Mouse (Mus musculus) heart, embryonic 15.5 days (tissue): ENCODE results near the gene Arpc5. TPM values are rescaled to one million over a fixed set of nuclear protein-coding genes. Genes with fewer than 3 reads are reported as not detected.
"Not testable (repeated sequence)": the region's sequence is repeated elsewhere in the genome, so short reads cannot be mapped to it uniquely, and the experiment has no call there.

Source experiments
- ATAC-seq: fragments of 200-750 bp; cut with Nextera tagmentation; replicated peaks from 2 replicates; pipeline ENCODE4 v1.8.0; 2017; ENCODE audit warnings: low read depth, moderate TSS enrichment; ENCODE audit not compliant: insufficient number of reproducible peaks, insufficient read depth, low FRiP score
- H3K27ac ChIP-seq: fragments of 300-500 bp; sonication (generic); 2 replicates; pipeline ENCODE4 v1.5.1; 2015; ENCODE audit warnings: mild to moderate bottlenecking, inconsistent platforms
- H3K27me3 ChIP-seq: fragments of 300-500 bp; sonication (generic); 2 replicates; pipeline ENCODE4 v1.6.1; 2015; ENCODE audit warnings: inconsistent platforms
- H3K36me3 ChIP-seq: fragments of 300-500 bp; sonication (generic); 2 replicates; pipeline ENCODE4 v1.6.1; 2015; ENCODE audit warnings: mild to moderate bottlenecking, inconsistent platforms
- H3K4me1 ChIP-seq: fragments of 300-500 bp; sonication (generic); replicated peaks from 2 replicates; pipeline ENCODE4 v1.6.1; 2015; ENCODE audit warnings: inconsistent platforms
- H3K4me2 ChIP-seq: fragments of 300-500 bp; sonication (generic); 2 replicates; pipeline ENCODE4 v1.6.1; 2015; ENCODE audit warnings: inconsistent platforms, mild to moderate bottlenecking, moderate library complexity
- H3K4me3 ChIP-seq: fragments of 300-500 bp; sonication (generic); 2 replicates; pipeline ENCODE4 v1.5.1; 2015; ENCODE audit warnings: mild to moderate bottlenecking, inconsistent platforms
- H3K9ac ChIP-seq: fragments of 300-500 bp; sonication (generic); 2 replicates; pipeline ENCODE4 v1.6.1; 2015; ENCODE audit warnings: mild to moderate bottlenecking, inconsistent platforms
- H3K9me3 ChIP-seq: fragments of 300-500 bp; sonication (generic); replicated peaks from 2 replicates; pipeline ENCODE4 v1.6.1; 2016; ENCODE audit warnings: inconsistent platforms
- WGBS: fragments of 180-500 bp; shearing (Covaris S2); methylation state at CpG from one replicate; pipeline ENCODE4 v1.1.7; 2015; ENCODE audit warnings: mixed read lengths; 5-methylcytosine and 5-hydroxymethylcytosine counted together
- polyA plus RNA-seq: library from polyadenylated mRNA; unstranded; fragments of >200 nt; fragmentation: Nextera tagmentation; extraction: Ambion mirVana; gene quantifications from 2 replicates; pipeline ENCODE4 v1.2.1, GENCODE M21; 2015

The Arpc5 gene
- polyA plus RNA-seq, 1 experiment from 2014 or later, result 189 TPM

GRCm38 (mm10) chr1:152785446-152785845 lies 19.1 kb downstream of the Arpc5 start:
- H3K4me3 ChIP-seq, ATAC-seq, H3K4me2 ChIP-seq: not testable (repeated sequence)

GRCm38 (mm10) chr1:152786953-152787352 lies 20.6 kb downstream of the Arpc5 start:
- Histone ChIP-seq H3K27me3 (no peaks in the 10 kb centered on the region), H3K9me3 (no peaks in the 10 kb centered on the region), H3K4me1 (peaks cover 13% of the 10 kb centered on the region), H3K36me3 (no peaks in the 10 kb centered on the region), H3K4me2 (no peak overlapping the region), H3K4me3 (no peak overlapping the region), H3K9ac (no peak overlapping the region), H3K27ac (no peak overlapping the region)
- no peak for ATAC-seq
- WGBS, result 79% methylated on average over 4 of the region's 4 CpGs

More at GRCm38 (mm10) chr1:152785446-152785845, 19.1 kb downstream of the Arpc5 start:
- WGBS, result 80% methylated on average over 3 of the region's 3 CpGs
- H3K9ac ChIP-seq, H3K4me1 ChIP-seq, H3K9me3 ChIP-seq, H3K27ac ChIP-seq, H3K36me3 ChIP-seq, H3K27me3 ChIP-seq: not testable (repeated sequence)

GRCm38 (mm10) chr1:152788121-152788660 lies 21.8 kb downstream of the Arpc5 start:
- no peaks in the 10 kb centered on the region for H3K27me3 ChIP-seq
- H3K27ac ChIP-seq, result no peak overlapping the region
- H3K9ac ChIP-seq, result no peak overlapping the region

GRCm38 (mm10) chr1:152790254-152790653 lies 23.9 kb downstream of the Arpc5 start:
- Histone ChIP-seq H3K9ac (no peak overlapping the region), H3K4me1 (peaks cover 19% of the 10 kb centered on the region), H3K27ac (peak overlapping the region; percentile 50; the same call in 1 of the 2 replicates), H3K4me2 (peak overlapping the region; percentile 32), H3K36me3 (no peaks in the 10 kb centered on the region), H3K4me3 (no peak overlapping the region), H3K9me3 (no peaks in the 10 kb centered on the region), H3K27me3 (no peaks in the 10 kb centered on the region)
- ATAC-seq, result no peak; the same call in 1 of the 2 replicates
- WGBS, result 21% methylated on average over 12 of the region's 12 CpGs

More at GRCm38 (mm10) chr1:152788121-152788660, 21.8 kb downstream of the Arpc5 start:
- WGBS, result 60% methylated on average over 4 of the region's 4 CpGs
- Histone ChIP-seq H3K36me3 (no peaks in the 10 kb centered on the region), H3K9me3 (no peaks in the 10 kb centered on the region), H3K4me3 (no peak overlapping the region), H3K4me2 (no peak overlapping the region), H3K4me1 (peaks cover 19% of the 10 kb centered on the region)
- no peak for ATAC-seq

- peak; percentile 55; the same call in 1 of the 2 replicates for ATAC-seq
- Histone ChIP-seq H3K36me3 (no peaks in the 10 kb centered on the region), H3K27ac (peak overlapping the region; percentile 50), H3K9me3 (no peaks in the 10 kb centered on the region), H3K27me3 (no peaks in the 10 kb centered on the region), H3K4me1 (peaks cover 19% of the 10 kb centered on the region), H3K4me2 (peak overlapping the region; percentile 32; the same call in 1 of the 2 replicates), H3K4me3 (no peak overlapping the region), H3K9ac (no peak overlapping the region)
- WGBS, result 7% methylated on average over 6 of the region's 6 CpGs
Observed at GRCm38 (mm10) chr1:152790821-152791220, 24.5 kb downstream of the Arpc5 start.

- whole genome bisulfite sequencing, result 29% methylated on average over 4 of the region's 4 CpGs
- H3K4me2 ChIP-seq, result 0 out of 2 replicates have a peak overlapping the region, but pooled peaks have one; percentile 32
- no peak for ATAC-seq
Observed at GRCm38 (mm10) chr1:152791269-152791668, 24.9 kb downstream of the Arpc5 start.

GRCm38 (mm10) chr1:152792736-152793494 lies 26.6 kb downstream of the Arpc5 start:
- Histone ChIP-seq H3K4me3 (no peak overlapping the region), H3K9ac (no peak overlapping the region), H3K27me3 (no peaks in the 10 kb centered on the region), H3K9me3 (no peaks in the 10 kb centered on the region), H3K4me1 (peaks cover 21% of the 10 kb centered on the region), H3K36me3 (no peaks in the 10 kb centered on the region), H3K27ac (no peak overlapping the region), H3K4me2 (no peak overlapping the region)
- 61% methylated on average over 12 of the region's 12 CpGs for WGBS
- ATAC-seq, result no peak

More at GRCm38 (mm10) chr1:152791269-152791668, 24.9 kb downstream of the Arpc5 start:
- no peaks in the 10 kb centered on the region for H3K27me3 ChIP-seq
- H3K27ac ChIP-seq, result peak overlapping the region; percentile 50
- peaks cover 21% of the 10 kb centered on the region for H3K4me1 ChIP-seq
- no peak overlapping the region for H3K9ac ChIP-seq
- no peaks in the 10 kb centered on the region for H3K36me3 ChIP-seq
- H3K4me3 ChIP-seq, result no peak overlapping the region
- H3K9me3 ChIP-seq, result no peaks in the 10 kb centered on the region

GRCm38 (mm10) chr1:152793495-152794130 lies 27.3 kb downstream of the Arpc5 start:
- no peaks in the 10 kb centered on the region for H3K36me3 ChIP-seq
- H3K27ac ChIP-seq, result no peak overlapping the region
- H3K4me1 ChIP-seq, result peaks cover 21% of the 10 kb centered on the region
- H3K4me2 ChIP-seq, result no peak overlapping the region
- H3K27me3 ChIP-seq, result no peaks in the 10 kb centered on the region
- no peak overlapping the region for H3K4me3 ChIP-seq
- H3K9ac ChIP-seq, result no peak overlapping the region
- 60% methylated on average over 6 of the region's 6 CpGs for WGBS
- H3K9me3 ChIP-seq, result no peaks in the 10 kb centered on the region
- ATAC-seq, result no peak

- Histone ChIP-seq H3K4me1 (peaks cover 25% of the 10 kb centered on the region), H3K9ac (no peak overlapping the region), H3K4me2 (no peak overlapping the region), H3K9me3 (no peaks in the 10 kb centered on the region), H3K4me3 (no peak overlapping the region), H3K27ac (no peak overlapping the region), H3K36me3 (no peaks in the 10 kb centered on the region), H3K27me3 (no peaks in the 10 kb centered on the region)
- 48% methylated on average over 8 of the region's 8 CpGs for WGBS
- no peak for ATAC-seq
Observed at GRCm38 (mm10) chr1:152795688-152796255, 29.4 kb downstream of the Arpc5 start.

GRCm38 (mm10) chr1:152796683-152797263 lies 30.4 kb downstream of the Arpc5 start:
- H3K27me3 ChIP-seq, result no peaks in the 10 kb centered on the region
- WGBS, result 81% methylated on average over 8 of the region's 8 CpGs
- no peak for ATAC-seq
- no peak overlapping the region for H3K4me3 ChIP-seq
- H3K9me3 ChIP-seq, result no peaks in the 10 kb centered on the region
- H3K36me3 ChIP-seq, result no peaks in the 10 kb centered on the region
- H3K27ac ChIP-seq, result no peak overlapping the region
- H3K4me1 ChIP-seq, result peaks cover 19% of the 10 kb centered on the region
- no peak overlapping the region for H3K9ac ChIP-seq
- no peak overlapping the region for H3K4me2 ChIP-seq

GRCm38 (mm10) chr1:152798125-152798524 lies 31.8 kb downstream of the Arpc5 start:
- WGBS, result 56% methylated on average over 9 of the region's 9 CpGs
- Histone ChIP-seq H3K4me3 (no peak overlapping the region), H3K9ac (no peak overlapping the region), H3K4me1 (peaks cover 13% of the 10 kb centered on the region), H3K4me2 (no peak overlapping the region), H3K9me3 (no peaks in the 10 kb centered on the region), H3K36me3 (no peaks in the 10 kb centered on the region), H3K27ac (peak overlapping the region; percentile 45; the same call in 1 of the 2 replicates), H3K27me3 (no peaks in the 10 kb centered on the region)
- peak; percentile 32; the same call in 1 of the 2 replicates for ATAC-seq
